Mouse (Mus musculus): Measurements from ENCODE around the gene Ywhab. TPM values are rescaled to one million over a fixed set of nuclear protein-coding genes. Genes with fewer than 3 reads are reported as not detected.

Ywhab gene
- 100 to 1,000 TPM; 252 to 298 TPM for total RNA-seq (2021)
- long read RNA-seq, experiment 1, transcript Ywhab-201 (6 exons, 3,013 nt): major isoform, 292 of 318 reads
- long read RNA-seq, experiment 1, partial matches to known transcripts: 13 of 318 reads
- long read RNA-seq, experiment 1, other reads (novel, unspliced or antisense): 13 of 318 reads
- long read RNA-seq, experiment 2, transcript Ywhab-201 (6 exons, 3,013 nt): major isoform, 422 of 513 reads
- long read RNA-seq, experiment 2, partial matches to known transcripts: 20 of 513 reads
- long read RNA-seq, experiment 2, other reads (novel, unspliced or antisense): 71 of 513 reads

DNA sequence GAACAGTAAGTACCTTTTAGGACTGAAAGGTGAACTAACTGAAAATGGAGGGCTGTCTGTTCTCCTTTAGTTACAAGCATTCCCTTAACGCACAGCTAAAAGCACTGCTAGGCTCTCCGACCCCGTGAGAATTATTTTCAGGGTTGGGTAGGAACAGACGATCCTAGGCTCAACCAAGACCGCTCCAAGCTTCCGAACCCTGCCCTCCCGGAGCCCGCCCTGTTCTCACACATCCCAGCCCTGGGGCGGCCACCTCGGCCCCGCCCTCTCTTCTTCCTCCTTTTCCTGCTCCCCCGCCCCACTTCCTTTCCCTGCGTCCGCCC is at the start of gene Ywhab:
Gene Ywhab (plus strand): TSS at position 307 of the 323 bp plus-strand sequence.
- DNase-seq (ENCODE audit: low spot score in 2 of 2): peak in 1 of 2 experiments; percentile 85

DNA sequence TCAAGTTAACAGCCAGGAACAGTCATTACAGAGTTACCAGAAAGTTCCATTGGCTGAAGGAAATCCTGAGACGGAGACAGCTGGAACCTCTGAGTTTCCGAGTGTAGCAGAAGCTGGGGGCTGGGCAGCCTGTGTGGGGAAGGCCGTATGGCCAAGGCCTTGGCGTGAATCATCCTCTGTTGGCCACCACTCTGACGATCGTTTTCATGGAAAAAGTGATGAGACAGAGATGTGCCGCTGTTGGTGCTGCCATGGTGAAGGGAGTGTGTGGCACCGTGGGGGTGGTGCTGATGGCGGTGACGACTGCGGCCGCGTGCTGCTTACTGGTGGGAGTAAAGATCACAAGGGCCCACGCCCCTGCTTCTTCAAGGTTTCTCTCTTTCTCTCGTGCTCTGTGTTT is 48.5 kb upstream of the Ywhab start:
- peak; percentile 42 to 65 for DNase-seq (ENCODE audit: low spot score in 2 of 2)

DNA sequence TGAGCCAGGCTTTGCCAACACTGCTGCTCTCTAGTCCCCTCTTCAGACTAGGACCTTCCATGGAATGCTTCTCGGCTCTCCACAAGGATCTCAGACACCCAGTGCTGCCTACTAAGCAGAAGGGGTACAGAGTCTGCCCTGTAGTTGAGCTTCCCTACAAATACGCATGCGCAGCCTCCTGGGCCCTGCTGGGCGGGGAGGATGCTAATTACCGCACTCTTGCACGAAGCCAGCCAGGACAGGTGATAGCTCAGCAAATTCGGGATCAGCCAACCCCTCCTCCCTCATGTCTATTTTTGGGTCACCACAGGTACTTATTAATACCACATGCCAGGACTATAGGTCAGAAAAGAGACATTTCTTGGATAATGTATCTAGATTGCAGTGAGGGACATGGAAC is 46.8 kb upstream of the Ywhab start:
- DNase-seq (ENCODE audit: low spot score in 2 of 2): no peak

DNA sequence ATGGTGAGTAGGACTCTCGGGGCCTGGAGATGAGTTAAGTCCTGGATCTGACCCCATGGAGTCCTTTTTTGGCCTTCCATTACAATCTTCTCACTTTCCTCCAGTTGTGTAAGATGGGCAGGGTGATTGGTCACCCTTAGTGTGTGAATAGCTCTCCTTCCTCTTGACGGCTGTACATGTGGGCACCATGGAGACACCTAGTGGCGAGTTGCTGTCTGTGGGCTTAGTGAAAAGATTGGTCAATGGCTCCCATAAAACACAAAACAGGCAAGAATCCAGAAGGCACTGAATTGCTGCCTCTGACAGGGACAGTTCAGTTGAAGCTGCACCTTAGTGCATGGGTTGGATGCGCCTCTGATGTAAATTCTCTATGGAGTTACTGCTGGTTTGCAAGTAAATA is 43.0 kb upstream of the Ywhab start:
- peak; percentile 52 to 56 for DNase-seq (ENCODE audit: low spot score in 2 of 2)

DNA sequence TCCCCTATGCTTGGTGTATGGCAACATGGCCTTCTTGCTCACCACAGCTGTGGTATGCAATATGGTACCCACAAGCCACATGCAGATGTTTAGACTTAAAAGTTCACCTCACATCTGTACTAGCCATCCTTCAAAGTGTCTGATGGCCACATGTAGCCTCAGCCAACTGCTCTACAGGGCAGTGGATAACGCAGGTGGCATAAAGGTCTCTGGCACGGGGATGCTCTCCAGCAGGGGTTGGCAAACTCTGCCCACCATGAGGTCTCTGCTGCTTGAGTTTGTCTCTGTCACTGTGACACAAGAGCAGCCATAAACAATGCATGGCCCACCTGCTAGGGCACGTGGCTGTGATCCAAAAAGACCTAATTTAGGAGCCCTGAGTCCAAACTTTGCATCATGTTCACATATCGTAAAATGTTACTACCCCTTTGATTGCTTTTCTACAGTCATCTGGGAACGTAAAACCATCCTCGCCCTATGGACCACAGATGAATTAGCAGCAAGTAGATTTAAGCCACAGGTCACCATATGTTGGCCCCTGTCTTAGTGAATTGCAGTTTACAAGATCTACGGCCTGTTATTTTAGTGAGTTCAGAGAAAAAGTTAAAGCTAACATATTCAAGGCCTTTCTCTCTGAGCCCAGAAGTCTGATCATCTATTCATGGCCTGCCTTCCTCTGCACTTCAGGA is 41.0 kb upstream of the Ywhab start:
- DNase-seq (ENCODE audit: low spot score in 2 of 2): no peak

DNA sequence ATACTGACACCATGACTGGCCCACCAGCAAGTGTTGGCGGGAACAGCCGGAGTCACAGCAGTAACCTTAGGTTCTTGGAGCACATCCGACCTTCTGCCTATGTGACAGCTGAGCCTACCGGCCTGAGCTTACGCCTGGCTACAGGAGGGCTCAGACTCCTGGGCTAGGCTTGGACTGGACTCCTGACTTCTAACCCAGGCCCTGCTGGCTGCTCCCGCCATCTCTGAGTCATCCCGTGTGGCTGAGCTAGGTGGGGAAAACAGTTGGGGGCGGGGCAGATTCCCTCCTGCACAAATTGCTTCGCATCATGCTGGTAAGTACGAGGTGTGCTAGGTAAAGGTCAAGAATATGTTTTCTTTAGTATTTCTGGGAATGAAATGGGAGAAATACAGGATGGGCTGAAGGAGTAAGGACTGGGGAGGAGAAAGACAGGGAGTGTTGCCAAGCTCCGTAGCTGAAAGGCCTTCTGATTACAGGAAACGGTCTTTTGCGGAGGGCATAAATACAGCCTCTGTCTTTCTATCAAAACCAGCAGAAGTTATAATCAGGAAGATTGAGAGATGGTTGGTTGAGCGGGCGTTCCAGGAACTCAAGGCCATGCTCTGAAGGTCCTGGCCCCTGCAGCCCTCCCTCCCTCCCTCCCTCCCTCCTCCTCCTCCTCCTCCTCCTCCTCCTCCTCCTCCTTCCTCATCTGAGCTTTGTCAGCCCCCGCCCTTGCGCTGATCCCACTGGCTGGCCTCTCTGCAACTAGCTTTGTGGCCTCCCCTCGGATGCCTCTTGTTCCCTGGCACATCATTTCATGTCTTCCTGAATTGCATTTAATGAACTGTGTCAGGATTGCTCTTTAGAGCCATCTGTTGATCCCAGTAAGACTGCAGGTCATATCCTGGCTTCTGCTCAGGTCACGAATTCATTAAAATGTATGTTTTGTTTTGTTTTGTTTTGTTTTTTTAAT is 29.9 kb upstream of the Ywhab start:
- peak; percentile 42 to 51 for DNase-seq (ENCODE audit: low spot score in 2 of 2)

DNA sequence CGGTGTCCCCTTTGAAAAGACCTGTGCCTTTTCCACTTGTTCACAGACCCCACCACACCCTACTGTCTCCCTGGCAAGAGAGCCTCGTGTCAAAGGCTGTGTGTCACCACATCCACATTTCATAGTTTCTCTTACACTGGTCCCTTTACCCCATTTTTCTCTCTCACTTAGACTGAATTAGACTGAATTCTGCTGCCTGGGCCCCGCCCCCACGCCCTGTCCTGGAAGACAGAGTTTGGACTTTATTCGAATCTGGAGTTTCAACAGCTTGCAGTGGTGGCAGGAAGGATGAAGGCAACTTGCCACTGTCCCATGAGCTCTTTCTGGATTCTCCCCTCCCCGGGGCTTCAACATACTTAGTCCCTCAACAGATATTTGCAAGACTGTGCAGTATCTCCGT is 29.1 kb upstream of the Ywhab start:
- no peak for DNase-seq (ENCODE audit: low spot score in 2 of 2)

DNA sequence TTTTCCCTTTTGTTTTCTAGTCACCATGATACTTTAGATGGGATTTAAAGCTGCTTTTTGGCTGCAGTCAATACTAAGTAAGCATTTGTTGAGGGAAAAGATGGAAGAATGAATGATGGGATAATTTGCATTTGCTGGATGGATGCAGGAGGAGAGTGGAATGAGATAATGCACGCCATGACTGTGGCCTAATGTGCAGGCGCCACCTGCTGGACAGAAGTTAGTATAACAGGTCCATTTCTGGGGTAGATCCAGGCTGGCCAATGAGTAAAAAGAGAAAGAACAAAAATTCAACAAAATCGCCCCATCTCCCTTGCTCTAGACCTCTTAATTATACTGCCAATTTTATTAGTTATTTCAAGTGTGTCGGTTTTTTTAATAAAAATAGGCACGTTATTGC is 26.2 kb upstream of the Ywhab start:
- peak; percentile 68 to 74 for DNase-seq (ENCODE audit: low spot score in 2 of 2)

DNA sequence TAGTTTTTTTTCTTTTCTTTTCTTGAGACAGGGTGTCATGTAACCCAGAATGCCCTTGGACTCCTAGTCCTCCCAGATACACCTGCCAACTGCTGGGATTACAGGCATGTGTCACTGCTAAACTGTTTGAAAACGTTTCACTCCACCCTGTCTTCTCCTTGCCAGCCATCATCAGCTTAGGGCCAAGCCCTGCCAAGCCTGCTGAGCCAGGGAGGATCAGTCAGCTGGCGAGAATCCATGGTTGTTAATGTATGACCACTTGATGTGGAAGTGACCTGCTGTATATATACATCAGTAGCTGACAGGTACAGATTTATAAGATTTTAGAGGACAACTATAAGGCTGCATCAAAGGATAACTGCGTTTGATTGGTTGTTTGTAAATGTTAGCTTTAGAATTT is 24.4 kb upstream of the Ywhab start:
- no peak for DNase-seq (ENCODE audit: low spot score in 2 of 2)

DNA sequence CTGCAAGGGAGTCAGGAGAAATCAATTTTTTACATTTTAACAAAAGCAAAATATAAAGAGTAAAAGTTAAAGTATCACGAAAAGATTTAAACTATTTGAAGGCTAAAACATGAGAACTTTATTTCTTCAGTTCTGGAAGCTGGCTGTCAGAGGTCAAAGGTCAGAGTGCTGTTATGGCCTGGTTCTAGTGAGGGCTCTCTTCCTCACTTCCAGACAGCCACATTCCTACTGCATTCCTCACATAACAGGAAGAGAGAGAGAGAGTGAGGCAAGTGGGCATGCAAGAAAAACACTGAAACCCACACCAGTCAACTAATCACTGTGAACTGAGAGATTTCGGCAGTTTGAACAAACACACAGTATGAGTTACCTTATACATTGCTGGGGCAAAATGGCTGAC is 20.7 kb upstream of the Ywhab start:
- no peak for DNase-seq (ENCODE audit: low spot score in 2 of 2)

DNA sequence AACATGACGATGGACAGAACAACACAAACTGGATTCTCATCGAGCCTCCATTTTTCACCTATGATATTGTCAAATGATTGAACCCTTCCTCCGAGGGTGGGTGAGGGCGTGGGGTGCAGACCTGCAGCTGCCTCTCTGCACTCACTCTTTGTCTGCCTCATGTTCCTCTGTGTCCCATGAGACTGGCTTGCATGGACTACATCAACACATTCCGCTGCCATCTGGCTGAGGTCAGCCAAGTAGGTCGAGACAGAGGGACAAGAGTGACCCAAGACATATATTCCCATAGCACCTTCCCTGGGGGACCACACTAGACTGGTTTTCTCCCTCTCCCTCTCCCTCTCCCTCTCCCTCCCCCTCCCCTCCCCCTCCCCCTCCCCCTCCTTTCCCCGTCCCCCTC is 18.3 kb upstream of the Ywhab start:
- no peak for DNase-seq (ENCODE audit: low spot score in 2 of 2)

DNA sequence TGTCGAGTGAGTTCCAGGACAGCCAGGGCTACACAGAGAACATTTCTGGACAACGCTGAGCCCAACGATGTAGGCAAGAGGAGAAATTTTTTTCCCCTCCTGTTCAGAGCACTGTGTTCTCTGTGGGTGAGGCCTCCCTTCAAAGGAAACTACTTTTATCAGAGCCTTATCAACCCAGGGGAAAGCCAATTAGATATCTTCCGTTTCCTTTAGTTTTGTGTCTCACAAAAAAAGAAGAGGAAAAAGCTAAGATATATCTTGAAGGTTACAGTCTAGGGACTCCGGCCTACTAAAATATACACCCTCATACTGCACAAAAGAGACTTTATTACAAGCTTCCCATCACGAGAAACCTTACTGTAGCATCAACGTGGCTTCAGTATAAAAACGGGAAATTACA is 7.5 kb upstream of the Ywhab start:
- no peak for DNase-seq (ENCODE audit: low spot score in 2 of 2)

DNA sequence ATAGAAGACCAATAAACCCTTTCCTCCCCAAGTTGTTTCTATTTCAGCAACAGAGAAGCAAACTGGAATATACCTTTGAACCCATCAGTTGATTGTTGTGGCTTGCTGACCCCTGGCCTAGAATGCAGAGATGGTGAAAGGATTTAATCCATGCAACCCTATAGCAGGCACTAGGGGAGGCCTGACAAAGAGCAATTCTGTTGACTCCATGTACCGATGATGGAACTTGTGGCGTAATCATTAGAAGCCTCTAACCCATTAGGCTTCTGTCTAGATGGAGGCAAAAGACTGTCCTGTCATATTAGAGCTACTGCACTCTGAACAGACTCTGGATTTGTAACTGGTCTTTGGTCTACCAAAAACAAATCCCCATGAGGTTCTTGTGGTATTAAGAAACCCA is 1.9 kb upstream of the Ywhab start:
- no peak for DNase-seq (ENCODE audit: low spot score in 2 of 2)

DNA sequence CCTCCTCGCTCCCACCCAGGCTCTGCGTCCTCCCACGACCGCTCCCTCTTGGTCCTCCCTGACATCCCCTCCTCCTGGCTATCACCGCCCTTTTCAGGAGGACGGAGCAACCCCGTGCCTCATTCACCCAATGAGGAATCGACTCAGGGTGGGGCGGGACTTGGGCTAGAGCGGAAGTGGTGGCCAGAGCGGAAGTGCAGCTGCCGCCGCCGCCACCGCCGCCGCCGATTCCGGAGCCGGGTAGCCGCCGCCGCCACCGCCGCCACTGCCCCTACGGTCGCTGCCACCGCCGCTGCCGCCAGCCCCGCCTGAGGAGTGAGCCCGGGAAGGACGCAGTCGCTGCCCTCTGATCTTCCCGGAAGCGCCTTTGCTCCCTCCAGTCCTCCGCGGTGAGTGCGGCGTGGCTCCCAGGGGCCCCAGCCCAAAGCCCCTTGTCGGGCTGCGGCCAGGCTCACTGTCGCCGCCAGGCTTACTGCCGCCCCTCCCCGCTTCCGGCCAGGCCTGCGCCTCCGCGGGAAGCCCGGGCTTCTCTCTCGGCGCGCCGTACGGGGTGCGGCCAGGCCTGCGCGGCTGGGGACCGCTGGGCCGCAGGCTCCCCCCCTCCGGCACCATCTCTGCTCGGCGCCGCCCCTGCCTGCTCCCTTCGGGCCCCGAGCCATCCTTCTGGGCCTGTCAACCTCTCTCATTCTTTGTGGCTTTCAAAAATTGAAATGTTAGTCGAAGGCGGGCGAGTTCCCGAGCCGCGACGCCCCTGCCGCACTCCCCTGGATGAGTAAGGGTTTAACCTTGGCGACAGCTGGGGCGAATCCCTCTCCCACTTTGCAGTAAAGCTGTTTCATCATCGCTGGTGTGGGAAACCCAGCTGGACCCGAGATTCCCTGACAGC is 460 bp downstream of the Ywhab start:
- DNase-seq (ENCODE audit: low spot score in 2 of 2): peak; percentile 83 to 86

DNA sequence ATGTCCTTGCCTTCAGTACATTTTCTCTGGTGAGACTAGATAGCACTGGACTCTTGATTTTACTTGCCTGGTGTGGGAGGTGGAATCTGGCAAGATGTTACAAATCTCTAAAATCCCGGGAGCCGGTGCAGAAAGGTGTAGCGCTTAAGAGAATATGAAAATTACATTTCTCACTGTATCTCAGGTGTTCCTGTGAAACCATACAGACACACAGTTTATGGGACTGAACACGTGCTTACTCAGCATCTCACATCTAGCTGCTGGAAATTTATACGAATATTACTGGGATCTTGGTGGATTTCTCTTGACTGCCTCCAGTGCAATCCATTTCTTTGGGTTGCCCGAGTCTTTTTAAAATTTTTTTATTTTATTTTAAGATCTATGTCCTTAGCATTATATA is 1.5 kb downstream of the Ywhab start:
- no peak for DNase-seq (ENCODE audit: low spot score in 2 of 2)

DNA sequence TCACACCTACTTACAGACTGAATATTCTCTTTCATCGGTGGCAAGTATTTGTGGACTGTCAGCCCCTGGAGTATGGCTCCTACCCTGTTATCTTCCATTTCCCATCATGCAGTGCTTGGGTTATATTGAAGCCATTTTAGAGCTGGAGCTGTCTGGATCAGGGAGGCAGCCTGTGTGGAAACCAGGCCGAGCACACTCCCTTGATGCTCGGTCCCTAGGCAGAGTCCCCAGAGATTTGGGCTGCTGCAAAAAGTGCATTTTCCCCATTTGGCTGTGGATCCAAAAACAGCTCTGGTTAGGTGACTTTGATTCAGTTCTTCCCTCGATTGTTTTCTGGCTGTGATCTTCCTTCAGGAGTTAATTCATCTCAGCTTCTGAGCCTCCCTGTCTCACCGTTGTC is 2.1 kb downstream of the Ywhab start:
- DNase-seq (ENCODE audit: low spot score in 2 of 2): no peak

DNA sequence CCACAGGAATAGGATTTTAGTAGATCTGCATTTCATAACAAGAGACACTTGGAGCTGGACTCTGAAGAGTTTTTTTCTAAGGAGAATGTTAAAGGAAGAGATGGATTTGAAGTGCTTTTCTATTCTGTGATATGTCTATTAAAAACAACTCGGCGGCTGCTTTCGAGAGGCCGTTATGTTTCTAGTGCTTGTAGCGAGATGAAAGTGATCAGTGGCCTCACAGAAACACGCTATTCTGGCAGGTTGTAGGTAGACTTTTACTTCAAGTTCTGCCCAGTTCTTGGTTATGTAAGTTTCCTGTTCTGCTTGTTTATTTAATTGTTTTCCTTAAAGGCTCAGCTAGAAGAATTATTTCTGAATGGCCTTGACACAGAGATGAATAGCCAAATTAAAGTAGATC is 4.2 kb downstream of the Ywhab start:
- DNase-seq (ENCODE audit: low spot score in 2 of 2): no peak

DNA sequence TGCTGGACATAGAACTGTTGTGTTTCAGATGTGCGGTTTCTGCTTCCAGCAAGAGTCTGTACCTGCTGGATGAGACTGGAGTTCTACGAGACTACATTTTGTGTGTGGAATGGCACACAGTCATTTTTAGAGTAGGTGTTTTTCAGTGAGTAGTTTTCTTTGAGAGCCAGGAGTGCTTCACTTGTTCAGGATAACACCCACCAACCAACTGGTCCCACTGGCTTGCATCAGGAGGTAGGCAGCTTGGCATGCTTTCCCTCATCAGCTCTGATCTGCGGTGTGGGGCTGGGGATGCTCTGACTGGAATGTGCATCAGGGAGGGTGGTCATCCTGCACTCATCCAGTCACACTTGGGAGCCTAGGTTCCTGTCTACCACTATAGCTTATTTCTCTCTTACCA is 7.9 kb downstream of the Ywhab start:
- DNase-seq (ENCODE audit: low spot score in 2 of 2): no peak

DNA sequence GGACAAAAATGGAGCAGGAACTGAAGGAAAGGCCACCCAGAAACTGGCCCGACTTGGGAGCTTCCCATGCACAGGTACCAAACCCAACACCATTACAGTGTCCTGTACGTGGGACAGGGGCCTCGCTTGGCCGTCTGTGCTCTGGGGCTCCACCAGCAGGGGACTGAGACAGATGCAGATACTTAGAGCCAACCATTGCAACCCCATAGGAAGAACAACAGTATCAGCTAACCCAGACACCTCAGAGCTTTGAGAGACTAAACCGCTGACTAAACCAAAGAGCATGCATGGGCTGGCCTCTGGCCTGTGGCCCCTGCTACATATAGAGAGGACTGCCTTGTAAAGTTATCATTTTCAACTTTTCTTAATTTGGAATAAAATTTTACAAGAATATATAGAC is 9.7 kb downstream of the Ywhab start:
- DNase-seq (ENCODE audit: low spot score in 2 of 2): no peak

DNA sequence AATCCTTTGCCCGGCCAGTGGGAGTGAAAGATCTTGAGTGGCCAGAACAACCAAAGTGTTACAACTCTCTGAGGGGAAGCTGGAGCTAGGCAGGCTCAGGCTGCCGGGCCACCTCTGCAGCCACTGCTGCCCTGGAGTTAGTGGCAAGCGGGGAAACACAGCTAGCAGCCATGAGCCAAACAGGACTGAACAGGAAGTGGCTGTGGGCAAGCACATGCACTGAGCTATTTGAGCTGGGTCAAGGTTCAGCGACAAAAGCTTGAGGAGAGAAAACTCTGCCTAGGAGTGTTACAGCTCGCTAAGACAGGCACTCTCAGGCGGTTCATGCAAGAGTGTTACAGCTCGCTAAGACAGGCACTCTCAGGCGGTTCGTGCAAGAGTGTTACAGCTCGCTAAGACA is 12.2 kb downstream of the Ywhab start:
- DNase-seq (ENCODE audit: low spot score in 2 of 2): peak in 1 of 2 experiments; percentile 31

DNA sequence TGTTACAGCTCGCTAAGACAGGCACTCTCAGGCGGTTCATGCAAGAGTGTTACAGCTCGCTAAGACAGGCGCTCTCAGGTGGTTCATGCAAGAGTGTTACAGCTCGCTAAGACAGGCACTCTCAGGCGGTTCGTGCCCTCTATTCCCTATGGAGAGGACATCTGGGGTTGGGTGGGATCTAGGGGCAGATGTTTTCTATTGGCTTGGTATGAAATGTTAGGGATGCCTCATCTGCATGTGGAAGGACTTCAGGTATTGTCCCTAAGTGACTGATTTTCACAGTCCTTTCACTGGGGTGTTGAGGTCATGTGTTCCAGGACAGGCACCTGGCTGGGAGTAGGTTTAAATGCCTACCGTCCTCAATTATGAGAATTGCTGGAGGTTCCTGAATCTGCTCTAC is 12.8 kb downstream of the Ywhab start:
- no peak for DNase-seq (ENCODE audit: low spot score in 2 of 2)

Measured in adrenal gland, adult 18-20 months (tissue).